Mouse (Mus musculus) midbrain, postnatal 0 days (tissue): ENCODE results near the gene St6galnac6. TPM values are rescaled to one million over a fixed set of nuclear protein-coding genes. Genes with fewer than 3 reads are reported as not detected.
A peak's percentile ranks its signal among the peaks of the same experiment; 100 is the strongest.

Experiments used
- ATAC-seq: fragments of 200-750 bp; cut with Nextera tagmentation; 2 replicates; pipeline ENCODE4 v1.8.0; 2017; ENCODE audit warnings: moderate number of reproducible peaks, mild to moderate bottlenecking, moderate TSS enrichment, moderate library complexity; ENCODE audit not compliant: low FRiP score
- DNase-seq: peaks from one replicate; pipeline ENCODE4 v3.0.0-alpha.2; 2015; ENCODE audit warnings: low spot score
- H3K27ac ChIP-seq: fragments of 300-500 bp; sonication (generic); 2 replicates; pipeline ENCODE4 v1.5.1; 2014; ENCODE audit warnings: low read depth, mild to moderate bottlenecking, low read length, mixed read lengths
- H3K27me3 ChIP-seq: fragments of 300-500 bp; sonication (generic); 2 replicates; pipeline ENCODE4 v1.6.1; 2014; ENCODE audit warnings: low read length, control low read depth, mixed read lengths; ENCODE audit not compliant: insufficient read depth
- H3K36me3 ChIP-seq: fragments of 300-500 bp; sonication (generic); 2 replicates; pipeline ENCODE4 v1.6.1; 2014; ENCODE audit warnings: low read length, control low read depth, mixed read lengths; ENCODE audit not compliant: insufficient read depth
- H3K4me1 ChIP-seq: fragments of 300-500 bp; sonication (generic); 2 replicates; pipeline ENCODE4 v1.6.1; 2014; ENCODE audit warnings: mild to moderate bottlenecking, control low read depth, antibody characterized with exemption, low read length, mixed read lengths; ENCODE audit not compliant: insufficient read depth
- H3K4me2 ChIP-seq: fragments of 300-500 bp; sonication (generic); 2 replicates; pipeline ENCODE4 v1.6.1; 2014; ENCODE audit warnings: low read depth, mild to moderate bottlenecking, low read length, mixed read lengths; ENCODE audit not compliant: poor library complexity, severe bottlenecking
- H3K4me3 ChIP-seq: fragments of 300-500 bp; sonication (generic); 2 replicates; pipeline ENCODE4 v1.5.1; 2014; ENCODE audit warnings: low read depth, mild to moderate bottlenecking, low read length, moderate library complexity
- H3K9ac ChIP-seq: fragments of 300-500 bp; sonication (generic); replicated peaks from 2 replicates; pipeline ENCODE4 v1.6.1; 2014; ENCODE audit warnings: mild to moderate bottlenecking, low read length, moderate library complexity, mixed read lengths; ENCODE audit not compliant: poor library complexity, severe bottlenecking
- H3K9me3 ChIP-seq: fragments of 300-500 bp; sonication (generic); 2 replicates; pipeline ENCODE4 v1.6.1; 2016; ENCODE audit warnings: low read length, control low read depth
- CTCF ChIP-seq: IDR thresholded peaks from 2 replicates; pipeline ENCODE4 v1.5.1; 2016; ENCODE audit warnings: antibody characterized with exemption, mild to moderate bottlenecking
- WGBS: fragments of 180-500 bp; shearing (Covaris S2); extraction: QIAGEN DNeasy Blood & Tissue Kit; methylation state at CpG from one replicate; pipeline ENCODE4 v1.1.7; 2014; 5-methylcytosine and 5-hydroxymethylcytosine counted together
- polyA plus RNA-seq: library from polyadenylated mRNA; unstranded; fragments of >200 nt; fragmentation: Nextera tagmentation; extraction: Ambion mirVana; gene quantifications from 2 replicates; pipeline ENCODE4 v1.2.1, GENCODE M21; 2015
- total RNA-seq: library from RNA; depleted of rRNA; stranded (reverse); fragments of >200 nt; gene quantifications from 2 replicates; pipeline ENCODE4 v1.2.3, GENCODE M21; 2014

The St6galnac6 gene
- total and polyA plus RNA-seq, 2 experiments from 2014 or later, result 45.2 to 166 TPM

GRCm38 (mm10) chr2:32625212-32625872, 25.8 kb downstream of the St6galnac6 start:
- H3K27ac ChIP-seq, result peak overlapping the region; percentile 84
- no peaks in the 10 kb centered on the region for H3K9me3 ChIP-seq
- 5% methylated on average over 13 of the region's 13 CpGs for WGBS
- peak overlapping the region; percentile 61 for H3K4me2 ChIP-seq
- H3K4me1 ChIP-seq, result peaks cover 29% of the 10 kb centered on the region
- no peaks in the 10 kb centered on the region for H3K36me3 ChIP-seq
- DNase-seq (peak; percentile 87), ATAC-seq (peak; percentile 69)
- H3K27me3 ChIP-seq, result no peaks in the 10 kb centered on the region
- TF ChIP-seq CTCF, result peak; percentile 34
- H3K9ac ChIP-seq, result peak overlapping the region; percentile 76
- peak overlapping the region; percentile 38 for H3K4me3 ChIP-seq

GRCm38 (mm10) chr2:32625873-32626694, 26.6 kb downstream of the St6galnac6 start:
- peaks cover 29% of the 10 kb centered on the region for H3K4me1 ChIP-seq
- H3K9me3 ChIP-seq, result no peaks in the 10 kb centered on the region
- peak overlapping the region; percentile 61 for H3K4me2 ChIP-seq
- H3K27me3 ChIP-seq, result no peaks in the 10 kb centered on the region
- no peak for TF ChIP-seq CTCF
- H3K9ac ChIP-seq, result peak overlapping the region; percentile 76
- WGBS, result 56% methylated on average over 5 of the region's 5 CpGs
- peak overlapping the region; percentile 84 for H3K27ac ChIP-seq
- H3K4me3 ChIP-seq, result peak overlapping the region; percentile 38
- DNase-seq (peak; percentile 62), ATAC-seq (peak; percentile 5; the same call in 1 of the 2 replicates)
- 0 out of 2 replicates have a peak, but pooled peaks cover 2% of the 10 kb centered on the region for H3K36me3 ChIP-seq

- ATAC-seq (no peak), DNase-seq (no peak)
- H3K27ac ChIP-seq, result 0 out of 2 replicates have a peak overlapping the region, but pooled peaks have one; percentile 6
- no peak overlapping the region for H3K4me3 ChIP-seq
- no peaks in the 10 kb centered on the region for H3K9me3 ChIP-seq
- peaks cover 29% of the 10 kb centered on the region for H3K4me1 ChIP-seq
- no peaks in the 10 kb centered on the region for H3K27me3 ChIP-seq
- 0 out of 2 replicates have a peak, but pooled peaks have one; percentile 9 for TF ChIP-seq CTCF
- 73% methylated on average over 20 of the region's 20 CpGs for WGBS
- H3K4me2 ChIP-seq, result 0 out of 2 replicates have a peak overlapping the region, but pooled peaks have one; percentile 2
- 0 out of 2 replicates have a peak, but pooled peaks cover 2% of the 10 kb centered on the region for H3K36me3 ChIP-seq
- 0 out of 2 replicates have a peak overlapping the region, but pooled peaks have one; percentile 29 for H3K9ac ChIP-seq
These were observed 27.9 kb downstream of the St6galnac6 start for GRCm38 (mm10) chr2:32627266-32628043.

GRCm38 (mm10) chr2:32628044-32628550, 28.6 kb downstream of the St6galnac6 start:
- ATAC-seq, result no peak
- 0 out of 2 replicates have a peak overlapping the region, but pooled peaks have one; percentile 29 for H3K9ac ChIP-seq
- H3K4me3 ChIP-seq, result no peak overlapping the region
- peak overlapping the region; percentile 13 for H3K4me2 ChIP-seq
- no peaks in the 10 kb centered on the region for H3K27me3 ChIP-seq
- 68% methylated on average over 4 of the region's 4 CpGs for WGBS
- no peaks in the 10 kb centered on the region for H3K9me3 ChIP-seq
- 0 out of 2 replicates have a peak, but pooled peaks cover 2% of the 10 kb centered on the region for H3K36me3 ChIP-seq
- TF ChIP-seq CTCF, result no peak
- peaks cover 29% of the 10 kb centered on the region for H3K4me1 ChIP-seq
- DNase-seq, result no peak
- H3K27ac ChIP-seq, result 0 out of 2 replicates have a peak overlapping the region, but pooled peaks have one; percentile 6

- H3K4me3 ChIP-seq, result no peak overlapping the region; the same call in 1 of the 2 replicates
- no peak for TF ChIP-seq CTCF
- WGBS, result 30% methylated on average over 5 of the region's 5 CpGs
- H3K9ac ChIP-seq, result 0 out of 2 replicates have a peak overlapping the region, but pooled peaks have one; percentile 29
- peak overlapping the region; percentile 44; the same call in 1 of the 2 replicates for H3K27ac ChIP-seq
- DNase-seq (peak; percentile 89), ATAC-seq (peak; percentile 10; the same call in 1 of the 2 replicates)
- no peaks in the 10 kb centered on the region for H3K9me3 ChIP-seq
- peaks cover 5% of the 10 kb centered on the region; the same call in 1 of the 2 replicates for H3K36me3 ChIP-seq
- peaks cover 29% of the 10 kb centered on the region for H3K4me1 ChIP-seq
- no peaks in the 10 kb centered on the region for H3K27me3 ChIP-seq
- peak overlapping the region; percentile 39; the same call in 1 of the 2 replicates for H3K4me2 ChIP-seq
These were observed 29.2 kb downstream of the St6galnac6 start for GRCm38 (mm10) chr2:32628729-32629128.
